Mouse (Mus musculus) CD8-positive naive resting alpha-beta T cell, adult 57 days (primary cell): ENCODE results near the gene Stpg2. TPM values are rescaled to one million over a fixed set of nuclear protein-coding genes. Genes with fewer than 3 reads are reported as not detected.

ENCODE experiments used
- total RNA-seq: library from RNA; stranded (reverse); gene quantifications from one replicate; pipeline ENCODE4 v1.2.4, GENCODE M21; 2023

The Stpg2 gene
- total RNA-seq, result not detected

GRCm38 (mm10) chr3:139205444-139205998 is at the start of gene Stpg2:
Stpg2 (plus strand) TSS chr3:139205694.

Other genes with a start within 250 kb of the Stpg2 start
- 73.7 TPM for gene Rap1gds1, start 130.5 kb upstream of the Stpg2 start, total RNA-seq